Mouse (Mus musculus): ENCODE data around the gene Kcnj6. TPM values are rescaled to one million over a fixed set of nuclear protein-coding genes. Genes with fewer than 3 reads are reported as not detected.

Kcnj6 gene
- polyA plus RNA-seq, 1 experiment from 2014 or later = 7.4 TPM

GRCm38 (mm10) chr16:94724747-94725211, 272.7 kb downstream of the Kcnj6 start:
- Histone ChIP-seq H3K9ac (replicated peaks; ENCODE audit: low read depth, low read length) (peak overlapping the region; percentile 51; the same call in 1 of the 2 replicates), H3K27me3 (ENCODE audit: control insufficient read depth, insufficient read depth, low read length) (no peaks in the 10 kb centered on the region), H3K4me1 (ENCODE audit: control insufficient read depth, insufficient read depth, low read length) (no peaks in the 10 kb centered on the region), H3K36me3 (ENCODE audit: control insufficient read depth, insufficient read depth, low read length) (no peaks in the 10 kb centered on the region), H3K9me3 (ENCODE audit: control insufficient read depth, low read length) (no peaks in the 10 kb centered on the region), H3K27ac (ENCODE audit: low read depth, low read length) (peak overlapping the region; percentile 71), H3K4me2 (ENCODE audit: low read depth, low read length) (peak overlapping the region; percentile 71), H3K4me3 (ENCODE audit: low read depth, low read length) (peak overlapping the region; percentile 48)
- 0% methylated on average over 18 of the region's 18 CpGs for whole genome bisulfite sequencing
- ATAC-seq (ENCODE audit: low read depth) = peak; percentile 50; the same call in 1 of the 2 replicates

- H3K4me3 ChIP-seq (ENCODE audit: low read depth, low read length) = peak overlapping the region; percentile 48
- H3K9me3 ChIP-seq (ENCODE audit: control insufficient read depth, low read length) = no peaks in the 10 kb centered on the region
- H3K4me1 ChIP-seq (ENCODE audit: control insufficient read depth, insufficient read depth, low read length) = no peaks in the 10 kb centered on the region
- peak; percentile 96 for ATAC-seq (ENCODE audit: low read depth)
- no peaks in the 10 kb centered on the region for H3K36me3 ChIP-seq (ENCODE audit: control insufficient read depth, insufficient read depth, low read length)
- WGBS = under 1% methylated on average over 23 of the region's 23 CpGs
- H3K27me3 ChIP-seq (ENCODE audit: control insufficient read depth, insufficient read depth, low read length) = no peaks in the 10 kb centered on the region
- H3K27ac ChIP-seq (ENCODE audit: low read depth, low read length) = peak overlapping the region; percentile 71
- H3K4me2 ChIP-seq (ENCODE audit: low read depth, low read length) = peak overlapping the region; percentile 71
- H3K9ac ChIP-seq (replicated peaks; ENCODE audit: low read depth, low read length) = peak overlapping the region; percentile 51
These were observed 273.4 kb downstream of the Kcnj6 start for GRCm38 (mm10) chr16:94724061-94724596.

GRCm38 (mm10) chr16:94722936-94723335, 274.6 kb downstream of the Kcnj6 start:
- no peak for ATAC-seq (ENCODE audit: low read depth)
- Histone ChIP-seq H3K27ac (ENCODE audit: low read depth, low read length) (no peak overlapping the region), H3K9me3 (ENCODE audit: control insufficient read depth, low read length) (no peaks in the 10 kb centered on the region), H3K4me2 (ENCODE audit: low read depth, low read length) (no peak overlapping the region), H3K4me1 (ENCODE audit: control insufficient read depth, insufficient read depth, low read length) (no peaks in the 10 kb centered on the region), H3K27me3 (ENCODE audit: control insufficient read depth, insufficient read depth, low read length) (no peaks in the 10 kb centered on the region), H3K4me3 (ENCODE audit: low read depth, low read length) (no peak overlapping the region), H3K36me3 (ENCODE audit: control insufficient read depth, insufficient read depth, low read length) (no peaks in the 10 kb centered on the region), H3K9ac (replicated peaks; ENCODE audit: low read depth, low read length) (no peak overlapping the region)
- 79% methylated on average over 12 of the region's 12 CpGs for WGBS

GRCm38 (mm10) chr16:94721549-94722006, 275.9 kb downstream of the Kcnj6 start:
- H3K27me3 ChIP-seq (ENCODE audit: control insufficient read depth, insufficient read depth, low read length) = no peaks in the 10 kb centered on the region
- no peaks in the 10 kb centered on the region for H3K4me1 ChIP-seq (ENCODE audit: control insufficient read depth, insufficient read depth, low read length)
- no peak overlapping the region for H3K4me3 ChIP-seq (ENCODE audit: low read depth, low read length)
- H3K36me3 ChIP-seq (ENCODE audit: control insufficient read depth, insufficient read depth, low read length) = no peaks in the 10 kb centered on the region
- ATAC-seq (ENCODE audit: low read depth) = no peak
- H3K9ac ChIP-seq (replicated peaks; ENCODE audit: low read depth, low read length) = no peak overlapping the region
- WGBS = 77% methylated on average over 10 of the region's 10 CpGs
- no peaks in the 10 kb centered on the region for H3K9me3 ChIP-seq (ENCODE audit: control insufficient read depth, low read length)
- no peak overlapping the region for H3K27ac ChIP-seq (ENCODE audit: low read depth, low read length)
- no peak overlapping the region for H3K4me2 ChIP-seq (ENCODE audit: low read depth, low read length)

- no peaks in the 10 kb centered on the region for H3K4me1 ChIP-seq (ENCODE audit: control insufficient read depth, insufficient read depth, low read length)
- WGBS = 64% methylated on average over 7 of the region's 7 CpGs
These were observed 276.9 kb downstream of the Kcnj6 start for GRCm38 (mm10) chr16:94720476-94721153.

GRCm38 (mm10) chr16:94719488-94719887, 278.0 kb downstream of the Kcnj6 start:
- H3K4me1 ChIP-seq (ENCODE audit: control insufficient read depth, insufficient read depth, low read length) = peaks cover 5% of the 10 kb centered on the region
- 84% methylated on average over 4 of the region's 4 CpGs for WGBS
- no peak overlapping the region for H3K27ac ChIP-seq (ENCODE audit: low read depth, low read length)
- H3K4me2 ChIP-seq (ENCODE audit: low read depth, low read length) = no peak overlapping the region
- no peak overlapping the region for H3K4me3 ChIP-seq (ENCODE audit: low read depth, low read length)
- no peaks in the 10 kb centered on the region for H3K36me3 ChIP-seq (ENCODE audit: control insufficient read depth, insufficient read depth, low read length)
- H3K9me3 ChIP-seq (ENCODE audit: control insufficient read depth, low read length) = no peaks in the 10 kb centered on the region
- no peak overlapping the region for H3K9ac ChIP-seq (replicated peaks; ENCODE audit: low read depth, low read length)
- H3K27me3 ChIP-seq (ENCODE audit: control insufficient read depth, insufficient read depth, low read length) = no peaks in the 10 kb centered on the region
- ATAC-seq (ENCODE audit: low read depth) = no peak

More at GRCm38 (mm10) chr16:94720476-94721153, 276.9 kb downstream of the Kcnj6 start:
- H3K4me2 ChIP-seq (ENCODE audit: low read depth, low read length) = no peak overlapping the region
- H3K4me3 ChIP-seq (ENCODE audit: low read depth, low read length) = no peak overlapping the region
- H3K36me3 ChIP-seq (ENCODE audit: control insufficient read depth, insufficient read depth, low read length) = no peaks in the 10 kb centered on the region
- no peaks in the 10 kb centered on the region for H3K9me3 ChIP-seq (ENCODE audit: control insufficient read depth, low read length)
- no peak overlapping the region for H3K27ac ChIP-seq (ENCODE audit: low read depth, low read length)
- H3K9ac ChIP-seq (replicated peaks; ENCODE audit: low read depth, low read length) = no peak overlapping the region
- no peaks in the 10 kb centered on the region for H3K27me3 ChIP-seq (ENCODE audit: control insufficient read depth, insufficient read depth, low read length)
- no peak for ATAC-seq (ENCODE audit: low read depth)

GRCm38 (mm10) chr16:94718919-94719318, 278.6 kb downstream of the Kcnj6 start:
- 65% methylated on average over 4 of the region's 4 CpGs for WGBS
- ATAC-seq (ENCODE audit: low read depth) = no peak
- Histone ChIP-seq H3K4me1 (ENCODE audit: control insufficient read depth, insufficient read depth, low read length) (peaks cover 11% of the 10 kb centered on the region), H3K36me3 (ENCODE audit: control insufficient read depth, insufficient read depth, low read length) (no peaks in the 10 kb centered on the region), H3K9me3 (ENCODE audit: control insufficient read depth, low read length) (no peaks in the 10 kb centered on the region), H3K27me3 (ENCODE audit: control insufficient read depth, insufficient read depth, low read length) (no peaks in the 10 kb centered on the region), H3K4me3 (ENCODE audit: low read depth, low read length) (no peak overlapping the region), H3K27ac (ENCODE audit: low read depth, low read length) (no peak overlapping the region), H3K4me2 (ENCODE audit: low read depth, low read length) (no peak overlapping the region), H3K9ac (replicated peaks; ENCODE audit: low read depth, low read length) (no peak overlapping the region)

GRCm38 (mm10) chr16:94717051-94717450, 280.4 kb downstream of the Kcnj6 start:
- Histone ChIP-seq H3K4me2 (ENCODE audit: low read depth, low read length) (no peak overlapping the region), H3K9ac (replicated peaks; ENCODE audit: low read depth, low read length) (no peak overlapping the region), H3K9me3 (ENCODE audit: control insufficient read depth, low read length) (no peaks in the 10 kb centered on the region), H3K4me1 (ENCODE audit: control insufficient read depth, insufficient read depth, low read length) (peaks cover 15% of the 10 kb centered on the region), H3K4me3 (ENCODE audit: low read depth, low read length) (no peak overlapping the region), H3K27ac (ENCODE audit: low read depth, low read length) (no peak overlapping the region), H3K27me3 (ENCODE audit: control insufficient read depth, insufficient read depth, low read length) (no peaks in the 10 kb centered on the region), H3K36me3 (ENCODE audit: control insufficient read depth, insufficient read depth, low read length) (no peaks in the 10 kb centered on the region)
- 94% methylated on average over 11 of the region's 11 CpGs for WGBS
- no peak for ATAC-seq (ENCODE audit: low read depth)

- WGBS = 9% methylated on average over 14 of the region's 14 CpGs
- peak overlapping the region; percentile 44; the same call in 1 of the 2 replicates for H3K27ac ChIP-seq (ENCODE audit: low read depth, low read length)
These were observed 283.0 kb downstream of the Kcnj6 start for GRCm38 (mm10) chr16:94714483-94714882.

More at GRCm38 (mm10) chr16:94714483-94714882, 283.0 kb downstream of the Kcnj6 start:
- Histone ChIP-seq H3K27me3 (ENCODE audit: control insufficient read depth, insufficient read depth, low read length) (no peaks in the 10 kb centered on the region), H3K36me3 (ENCODE audit: control insufficient read depth, insufficient read depth, low read length) (no peaks in the 10 kb centered on the region), H3K9ac (replicated peaks; ENCODE audit: low read depth, low read length) (0 out of 2 replicates have a peak overlapping the region, but pooled peaks have one; percentile 16), H3K4me2 (ENCODE audit: low read depth, low read length) (peak overlapping the region; percentile 46; the same call in 1 of the 2 replicates), H3K4me3 (ENCODE audit: low read depth, low read length) (no peak overlapping the region), H3K9me3 (ENCODE audit: control insufficient read depth, low read length) (no peaks in the 10 kb centered on the region), H3K4me1 (ENCODE audit: control insufficient read depth, insufficient read depth, low read length) (peaks cover 15% of the 10 kb centered on the region)
- peak; percentile 62; the same call in 1 of the 2 replicates for ATAC-seq (ENCODE audit: low read depth)
